Mouse (Mus musculus) B cell, adult 2 months (primary cell): Measurements from ENCODE around the gene Nfatc2.
A peak's percentile ranks its signal among the peaks of the same experiment; 100 is the strongest.

Experiments
- DNase-seq, 2 experiments: peaks; one replicate each; pipeline ENCODE4 v3.0.0; 2022

The Nfatc2 gene

GRCm38 (mm10) chr2:168526547-168527429 lies 74.7 kb downstream of the Nfatc2 start:
- no peak for DNase-seq

- no peak for DNase-seq
Measured at GRCm38 (mm10) chr2:168525391-168526154, 75.9 kb downstream of the Nfatc2 start.

GRCm38 (mm10) chr2:168524905-168525381 lies 76.5 kb downstream of the Nfatc2 start:
- DNase-seq = peak; percentile 45 to 53

- no peak for DNase-seq
Measured at GRCm38 (mm10) chr2:168522247-168522646, 79.2 kb downstream of the Nfatc2 start.

GRCm38 (mm10) chr2:168520771-168521170 lies 80.7 kb downstream of the Nfatc2 start:
- no peak for DNase-seq

GRCm38 (mm10) chr2:168519589-168519988 lies 81.9 kb downstream of the Nfatc2 start:
- no peak for DNase-seq

- no peak for DNase-seq
Measured at GRCm38 (mm10) chr2:168518256-168518659, 83.2 kb downstream of the Nfatc2 start.

GRCm38 (mm10) chr2:168517774-168518173 lies 83.7 kb downstream of the Nfatc2 start:
- DNase-seq = no peak

- no peak for DNase-seq
Measured at GRCm38 (mm10) chr2:168516717-168517116, 84.7 kb downstream of the Nfatc2 start.

GRCm38 (mm10) chr2:168515466-168515865 lies 86.0 kb downstream of the Nfatc2 start:
- DNase-seq = no peak

GRCm38 (mm10) chr2:168514131-168514530 lies 87.3 kb downstream of the Nfatc2 start:
- DNase-seq = no peak

GRCm38 (mm10) chr2:168511529-168511928 lies 89.9 kb downstream of the Nfatc2 start:
- DNase-seq = no peak

GRCm38 (mm10) chr2:168508469-168509198 lies 92.8 kb downstream of the Nfatc2 start:
- DNase-seq = no peak

GRCm38 (mm10) chr2:168504431-168505182 lies 96.8 kb downstream of the Nfatc2 start:
- DNase-seq = no peak

- no peak for DNase-seq
Measured at GRCm38 (mm10) chr2:168503735-168504134, 97.7 kb downstream of the Nfatc2 start.

- DNase-seq = no peak
Measured at GRCm38 (mm10) chr2:168500750-168501149, 100.7 kb downstream of the Nfatc2 start.

GRCm38 (mm10) chr2:168500244-168500643 lies 101.2 kb downstream of the Nfatc2 start:
- no peak for DNase-seq

- no peak for DNase-seq
Measured at GRCm38 (mm10) chr2:168491791-168492190, 109.7 kb downstream of the Nfatc2 start.

- DNase-seq = no peak
Measured at GRCm38 (mm10) chr2:168489953-168490352, 111.5 kb downstream of the Nfatc2 start.

- no peak for DNase-seq
Measured at GRCm38 (mm10) chr2:168488158-168488925, 113.1 kb downstream of the Nfatc2 start.

- DNase-seq = no peak
Measured at GRCm38 (mm10) chr2:168481121-168481520, 120.3 kb downstream of the Nfatc2 start.
